Mouse (Mus musculus) thymus, adult 2 months (tissue): Measurements from ENCODE around the gene Atpaf2. TPM values are rescaled to one million over a fixed set of nuclear protein-coding genes. Genes with fewer than 3 reads are reported as not detected.

Source experiments
- DNase-seq: peaks from one replicate; pipeline ENCODE4 v3.0.0; 2021
- H3K27ac ChIP-seq: fragments of 200-500 bp; 2 replicates; pipeline ENCODE4 v1.5.1; 2012; ENCODE audit warnings: low read length, control low read depth; ENCODE audit not compliant: control insufficient read depth, insufficient read depth
- H3K27me3 ChIP-seq: fragments of 200-500 bp; 2 replicates; pipeline ENCODE4 v1.6.1; 2012; ENCODE audit warnings: mild to moderate bottlenecking, low read length, moderate library complexity, mixed read lengths; ENCODE audit not compliant: control insufficient read depth, insufficient read depth
- H3K36me3 ChIP-seq: fragments of 200-500 bp; 2 replicates; pipeline ENCODE4 v1.6.1; 2012; ENCODE audit warnings: mild to moderate bottlenecking, low read length, moderate library complexity; ENCODE audit not compliant: control insufficient read depth, insufficient read depth
- H3K4me1 ChIP-seq: fragments of 200-500 bp; replicated peaks from 2 replicates; pipeline ENCODE4 v1.6.1; 2012; ENCODE audit warnings: low read length; ENCODE audit not compliant: control insufficient read depth, insufficient read depth
- H3K4me3 ChIP-seq: fragments of 200-500 bp; 2 replicates; pipeline ENCODE4 v1.5.1; 2012; ENCODE audit warnings: mild to moderate bottlenecking, low read length, control low read depth, moderate library complexity; ENCODE audit not compliant: control insufficient read depth, insufficient read depth
- CTCF ChIP-seq: fragments of 200-500 bp; IDR thresholded peaks from 2 replicates; pipeline ENCODE4 v1.5.1; 2012; ENCODE audit warnings: mild to moderate bottlenecking, control low read depth, low read length, moderate library complexity, borderline replicate concordance; ENCODE audit not compliant: control insufficient read depth, poor library complexity, insufficient read depth; ENCODE audit errors: extremely low read depth
- POLR2A ChIP-seq: fragments of 200-500 bp; IDR thresholded peaks from 2 replicates; pipeline ENCODE4 v1.6.1; 2012; ENCODE audit warnings: mild to moderate bottlenecking, low read length, control low read depth, moderate library complexity; ENCODE audit not compliant: control insufficient read depth, poor library complexity, insufficient read depth; ENCODE audit errors: extremely low read depth
- WGBS: fragments of 180-500 bp; shearing (Covaris S2); methylation state at CpG from one replicate; pipeline ENCODE4 v1.1.7; 2018; 5-methylcytosine and 5-hydroxymethylcytosine counted together
- polyA plus RNA-seq: library from polyadenylated mRNA; depleted of rRNA; stranded (reverse); fragments of >200 nt; gene quantifications from 2 replicates; pipeline ENCODE4 v1.2.3, GENCODE M21; 2012

Gene Atpaf2
- polyA plus RNA-seq, 1 experiment: 42.9 TPM

- H3K27ac ChIP-seq: no peak overlapping the region
- no peak overlapping the region for H3K4me3 ChIP-seq
- TF ChIP-seq CTCF (no peak), POLR2A (no peak)
- WGBS: 93% methylated on average over 1 of the region's 1 CpGs
- no peaks in the 10 kb centered on the region for H3K4me1 ChIP-seq
- no peaks in the 10 kb centered on the region for H3K36me3 ChIP-seq
- H3K27me3 ChIP-seq: no peaks in the 10 kb centered on the region
- DNase-seq: no peak
These were observed 8.2 kb upstream of the Atpaf2 start for GRCm38 (mm10) chr11:60426417-60426816.

- no peak for TF ChIP-seq POLR2A
- TF ChIP-seq CTCF: no peak
- Histone ChIP-seq H3K4me1 (peaks cover 5% of the 10 kb centered on the region), H3K36me3 (no peaks in the 10 kb centered on the region), H3K27ac (no peak overlapping the region), H3K27me3 (no peaks in the 10 kb centered on the region), H3K4me3 (no peak overlapping the region)
- no peak for DNase-seq
- WGBS: 97% methylated on average over 1 of the region's 1 CpGs
These were observed 4.7 kb upstream of the Atpaf2 start for GRCm38 (mm10) chr11:60423006-60423405.

GRCm38 (mm10) chr11:60422046-60422668 lies 3.9 kb upstream of the Atpaf2 start:
- WGBS: 65% methylated on average over 6 of the region's 6 CpGs
- TF ChIP-seq POLR2A (no peak), CTCF (no peak)
- no peak for DNase-seq
- Histone ChIP-seq H3K27me3 (no peaks in the 10 kb centered on the region), H3K4me3 (no peak overlapping the region), H3K27ac (no peak overlapping the region), H3K4me1 (peaks cover 8% of the 10 kb centered on the region), H3K36me3 (no peaks in the 10 kb centered on the region)

- Histone ChIP-seq H3K36me3 (no peaks in the 10 kb centered on the region), H3K4me1 (peaks cover 16% of the 10 kb centered on the region), H3K27me3 (no peaks in the 10 kb centered on the region), H3K27ac (no peak overlapping the region), H3K4me3 (peak overlapping the region; percentile 88)
- DNase-seq: peak; percentile 19
- WGBS: 8% methylated on average over 6 of the region's 6 CpGs
- TF ChIP-seq CTCF (no peak), POLR2A (no peak)
These were observed 181 bp upstream of the Atpaf2 start for GRCm38 (mm10) chr11:60418473-60418803.

- peak; percentile 98 for DNase-seq
- Histone ChIP-seq H3K4me1 (peaks cover 16% of the 10 kb centered on the region), H3K27ac (no peak within 1 kb of the TSS), H3K36me3 (no peaks in the 10 kb centered on the region), H3K27me3 (no peaks in the 10 kb centered on the region), H3K4me3 (peak within 1 kb of the TSS; percentile 88)
- TF ChIP-seq POLR2A (peak; percentile 72), CTCF (peak; percentile 57; the same call in 1 of the 2 replicates)
- under 1% methylated on average over 69 of the region's 81 CpGs for WGBS
These were observed 1.1 kb downstream of the Atpaf2 start, which contains the start of gene Gid4 for GRCm38 (mm10) chr11:60416963-60417716. Gene Gid4, plus strand, starts transcription at chr11:60417145.

GRCm38 (mm10) chr11:60416590-60416962 lies 1.7 kb downstream of the Atpaf2 start:
- no peak overlapping the region for H3K27ac ChIP-seq
- TF ChIP-seq POLR2A (no peak), CTCF (no peak)
- H3K36me3 ChIP-seq: no peaks in the 10 kb centered on the region
- H3K27me3 ChIP-seq: no peaks in the 10 kb centered on the region
- H3K4me3 ChIP-seq: peak overlapping the region; percentile 87
- WGBS: under 1% methylated on average over 21 of the region's 21 CpGs
- H3K4me1 ChIP-seq: peaks cover 16% of the 10 kb centered on the region
- no peak for DNase-seq

- Histone ChIP-seq H3K27ac (no peak overlapping the region), H3K27me3 (no peaks in the 10 kb centered on the region), H3K4me3 (no peak overlapping the region), H3K36me3 (peaks cover 12% of the 10 kb centered on the region; the same call in 1 of the 2 replicates), H3K4me1 (peaks cover 10% of the 10 kb centered on the region)
- WGBS: 95% methylated on average over 2 of the region's 2 CpGs
- no peak for DNase-seq
- TF ChIP-seq POLR2A (no peak), CTCF (no peak)
These were observed 5.3 kb downstream of the Atpaf2 start for GRCm38 (mm10) chr11:60412921-60413320.
